Mouse (Mus musculus) G1E (cell line): Measurements from ENCODE around the gene Kcnt1.

Experiments
- CTCF ChIP-seq: IDR thresholded peaks from 2 replicates; pipeline ENCODE4 v1.5.1; 2012; ENCODE audit warnings: low read depth, low read length, inconsistent platforms, mixed read lengths
- GATA1 ChIP-seq: IDR thresholded peaks from 2 replicates; pipeline ENCODE4 v1.6.1; 2012; ENCODE audit warnings: borderline replicate concordance, low read length, inconsistent platforms, mixed read lengths

DNA sequence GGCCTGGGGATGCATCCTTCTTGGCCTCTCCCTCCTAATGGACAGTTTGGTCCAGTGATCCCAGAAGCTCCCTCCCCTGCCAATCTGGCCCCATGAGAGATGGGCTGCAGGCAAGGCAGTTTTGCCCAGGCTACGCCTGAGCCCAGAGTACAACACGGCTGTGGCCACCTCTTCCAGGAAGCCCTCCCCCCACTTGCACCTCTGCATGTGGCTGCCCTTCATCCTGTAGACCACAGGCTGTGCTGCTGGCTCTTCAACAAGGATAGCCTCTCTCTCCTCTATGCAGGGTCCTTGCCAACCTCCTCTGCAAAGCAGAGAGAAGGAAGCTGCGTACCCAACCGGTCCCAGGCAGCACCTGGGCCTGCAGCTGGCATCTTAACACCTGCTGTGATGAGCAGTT, 15.5 kb downstream of the Kcnt1 start:
- no peak for TF ChIP-seq CTCF
- no peak for TF ChIP-seq GATA1
